Mouse (Mus musculus) liver, embryonic 14.5 days (tissue): ENCODE measurements around the gene Ncl.

Source experiments
- CTCF ChIP-seq: IDR thresholded peaks from 2 replicates; pipeline ENCODE4 v1.5.1; 2016; ENCODE audit warnings: antibody characterized with exemption, low read depth, control low read depth
- EP300 ChIP-seq: IDR thresholded peaks from 2 replicates; pipeline ENCODE4 v1.6.1; 2016; ENCODE audit warnings: antibody characterized with exemption, low read depth

GRCm38 (mm10) chr1:86354186-86354585, 5.0 kb downstream of the Ncl start:
- no peak for TF ChIP-seq CTCF
- TF ChIP-seq EP300: no peak
